In genomic region chr13:60848241-60849120, GRCm38 (mm10) we compare ENCODE assay signal across 13 mouse cellular contexts. TPM values are rescaled to one million over a fixed set of nuclear protein-coding genes. Genes with fewer than 3 reads are reported as not detected.
DNase-seq lines count a peak whose midpoint lies in the region; ATAC-seq and TF ChIP-seq lines count a peak whose summit lies in the region.
"Had no signal": no experiment of that assay in that cellular context is flagged by ENCODE, and none has a peak within 500 bp of the region (broad histone marks: within the 10 kb centered on the region; RNA-seq: fewer than 3 reads in every experiment).

No protein-coding gene starts in this region.

- H3K36me3 ChIP-seq in kidney, adult 2 months (ENCODE audit: control insufficient read depth, insufficient read depth, low read length), result no peaks in the 10 kb centered on the region
- H3K36me3 ChIP-seq: neural tube, embryonic 12.5 days had no signal

- intact Hi-C loops in left cerebral cortex, postnatal 4 days (cut with DNase I), result no loop called here
- intact Hi-C loops in left cerebral cortex, adult 2 months (cut with DNase I), result no loop called here

- DNase-seq in kidney, adult 2 months, result peak; percentile 10
- DNase-seq in kidney, postnatal 10 days, result no peak
- peak; percentile 53 for DNase-seq in lung, postnatal 25 days (ENCODE audit: low spot score)
- peak; percentile 60 to 63 for DNase-seq in thymus, postnatal 10 days (ENCODE audit: low spot score in 2 of 2)
- no peak for DNase-seq in left cerebral cortex, postnatal 4 days
- no peak for DNase-seq in left cerebral cortex, adult 2 months (ENCODE audit: extremely low spot score in 1 of 2, low spot score in 2 of 2)
- DNase-seq: adrenal gland, postnatal 36 days; layer of hippocampus, postnatal 36 days had no signal

- H3K4me3 ChIP-seq in kidney, adult 2 months (ENCODE audit: insufficient read depth, low read depth, low read length), result no peak overlapping the region
- H3K4me3 ChIP-seq in brown adipose tissue, adult 24 weeks (ENCODE audit: insufficient read depth, low read depth, low read length), result no peak overlapping the region
- no peak overlapping the region for H3K4me3 ChIP-seq in left cerebral cortex, adult 2 months
- H3K4me3 ChIP-seq: neural tube, embryonic 12.5 days had no signal

- no peak for ATAC-seq in frontal cortex, adult (ENCODE audit: low TSS enrichment)
- ATAC-seq: hindbrain, postnatal 0 days had no signal

- H3K4me1 ChIP-seq in kidney, adult 2 months (ENCODE audit: control insufficient read depth, insufficient read depth, low read length), result no peaks in the 10 kb centered on the region
- H3K4me1 ChIP-seq in brown adipose tissue, adult 24 weeks (ENCODE audit: control insufficient read depth, insufficient read depth, insufficient read length, low read length), result peaks cover 4% of the 10 kb centered on the region; the same call in 1 of the 2 replicates
- H3K4me1 ChIP-seq: neural tube, embryonic 12.5 days had no signal

- no peaks in the 10 kb centered on the region; the same call in 1 of the 2 replicates for H3K27me3 ChIP-seq in kidney, adult 2 months (replicated peaks; ENCODE audit: control insufficient read depth, insufficient read depth, low read length)
- H3K27me3 ChIP-seq: neural tube, embryonic 12.5 days had no signal

- 75% methylated on average over 4 of the region's 4 CpGs for WGBS in kidney, adult 2 months

- TF ChIP-seq POLR2A in kidney, adult 2 months (IDR thresholded peaks at IDR 0.05; ENCODE audit: low read depth, low read length), result no peak

- TF ChIP-seq CTCF in kidney, adult 2 months (conservative IDR thresholded peaks at IDR 0.05; ENCODE audit: insufficient read depth, insufficient read length, low read depth, low read length), result no peak
- no peak for TF ChIP-seq CTCF in left cerebral cortex, adult 2 months (IDR thresholded peaks at IDR 0.05)

- H3K27ac ChIP-seq in kidney, adult 2 months (ENCODE audit: insufficient read depth, low read depth, low read length), result no peak overlapping the region
- H3K27ac ChIP-seq in brown adipose tissue, adult 24 weeks (replicated peaks; ENCODE audit: low read depth, low read length), result peak overlapping the region; percentile 98
- no peak overlapping the region for H3K27ac ChIP-seq in left cerebral cortex, adult 2 months
- H3K27ac ChIP-seq: hindbrain, postnatal 0 days; neural tube, embryonic 12.5 days had no signal

RNA-seq across cellular contexts. Expression of gene 4930486L24Rik, which starts 15.8 kb away (rescaled TPM):
- 0.52 TPM in 1 of 2 replicates, not detected in the other for polyA plus RNA-seq in kidney, adult 2 months (2012; rRNA removed)
- polyA plus RNA-seq in brown adipose tissue, adult 24 weeks (2012; ENCODE audit: insufficient read depth, insufficient read length, missing spikeins), result not detected in 2 replicates
- not detected for total RNA-seq in left cerebral cortex, postnatal 4 days (2021)
- total RNA-seq in left cerebral cortex, adult 2 months (2021), result under 1 TPM in 1 of 2 experiments, not detected in 1; 0.48 TPM
- total RNA-seq: layer of hippocampus, postnatal 36 days had no signal
- polyA plus RNA-seq: hindbrain, postnatal 0 days; neural tube, embryonic 12.5 days had no signal

RNA-seq across cellular contexts. Expression of gene Ctsll3, which starts 45.8 kb away (rescaled TPM):
- polyA plus RNA-seq in kidney, adult 2 months (2012; rRNA removed), result not detected in 2 replicates
- not detected in 2 replicates for polyA plus RNA-seq in brown adipose tissue, adult 24 weeks (2012; ENCODE audit: insufficient read depth, insufficient read length, missing spikeins)
- not detected for total RNA-seq in left cerebral cortex, postnatal 4 days (2021)
- not detected for total RNA-seq in left cerebral cortex, adult 2 months (2021)
- total RNA-seq: adrenal gland, postnatal 36 days; ES-E14; hindbrain, postnatal 0 days; layer of hippocampus, postnatal 36 days had no signal
- polyA plus RNA-seq: hindbrain, postnatal 0 days; neural tube, embryonic 12.5 days had no signal

RNA-seq across cellular contexts. Expression of gene Gm49392, which starts 48.2 kb away (rescaled TPM):
- 0.23 TPM in 1 of 2 replicates, not detected in the other for polyA plus RNA-seq in kidney, adult 2 months (2012; rRNA removed)
- polyA plus RNA-seq in brown adipose tissue, adult 24 weeks (2012; ENCODE audit: insufficient read depth, insufficient read length, missing spikeins), result 0.83 and 1.4 TPM in 2 replicates
- not detected for total RNA-seq in left cerebral cortex, postnatal 4 days (2021)
- total RNA-seq in left cerebral cortex, adult 2 months (2021), result under 1 TPM in 1 of 2 experiments, not detected in 1; 0.28 TPM
- total RNA-seq: ES-E14; hindbrain, postnatal 0 days; layer of hippocampus, postnatal 36 days had no signal
- polyA plus RNA-seq: neural tube, embryonic 12.5 days had no signal

RNA-seq across cellular contexts. Expression of gene Ctla2b, which starts 48.8 kb away (rescaled TPM):
- polyA plus RNA-seq in kidney, adult 2 months (2012; rRNA removed), result 0.34 and 1.7 TPM in 2 replicates
- polyA plus RNA-seq in brown adipose tissue, adult 24 weeks (2012; ENCODE audit: insufficient read depth, insufficient read length, missing spikeins), result 9.3 TPM in 1 of 2 replicates, not detected in the other
- total RNA-seq in left cerebral cortex, postnatal 4 days (2021), result 1 to 10 TPM in 1 of 2 experiments, not detected in 1; 2.1 TPM
- total RNA-seq in left cerebral cortex, adult 2 months (2021), result 1 to 10 TPM; 1.7 to 3.5 TPM

RNA-seq across cellular contexts. Expression of gene Tpbpb, which starts 56.2 kb away (rescaled TPM):
- not detected in 2 replicates for polyA plus RNA-seq in kidney, adult 2 months (2012; rRNA removed)
- polyA plus RNA-seq in brown adipose tissue, adult 24 weeks (2012; ENCODE audit: insufficient read depth, insufficient read length, missing spikeins), result not detected in 2 replicates
- total RNA-seq in left cerebral cortex, postnatal 4 days (2021), result not detected
- total RNA-seq in left cerebral cortex, adult 2 months (2021), result not detected
- total RNA-seq: adrenal gland, postnatal 36 days; ES-E14; hindbrain, postnatal 0 days; layer of hippocampus, postnatal 36 days had no signal
- polyA plus RNA-seq: hindbrain, postnatal 0 days; neural tube, embryonic 12.5 days had no signal

Comparison
In these comparisons a context has a peak if more than half of its experiments do, and no peak if none do; other contexts are left out.
1. DNase-seq: peak in kidney, adult 2 months (single experiment), lung, postnatal 25 days (single experiment) and thymus, postnatal 10 days (2 of 2); none in kidney, postnatal 10 days (single experiment), left cerebral cortex, postnatal 4 days (single experiment) and left cerebral cortex, adult 2 months (0 of 2).